In the genomic region with DNA sequence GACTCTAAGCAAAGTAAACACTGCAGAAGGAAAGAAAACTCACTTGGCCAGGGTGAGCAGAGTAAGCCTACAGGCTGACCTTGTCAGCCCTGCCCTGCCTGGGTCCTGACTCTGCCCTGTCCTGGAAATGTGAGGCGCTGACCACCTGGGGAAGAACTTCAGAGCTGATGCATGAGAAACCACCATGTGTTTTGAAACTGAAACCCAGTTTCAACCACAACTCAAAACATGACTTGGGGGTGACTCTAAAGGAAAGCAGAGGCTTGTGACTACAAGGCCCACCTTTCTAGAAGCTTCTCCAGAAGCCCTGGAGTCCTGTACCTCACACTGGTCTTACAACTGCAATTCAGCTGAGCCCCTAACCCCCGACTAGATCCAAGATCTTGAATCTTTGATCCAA, we compare ENCODE assay signal across 28 mouse cellular contexts. TPM values are rescaled to one million over a fixed set of nuclear protein-coding genes. Genes with fewer than 3 reads are reported as not detected.
DNase-seq lines count a peak whose midpoint lies in the region; ATAC-seq and TF ChIP-seq lines count a peak whose summit lies in the region.
"Had no signal": no experiment of that assay in that cellular context is flagged by ENCODE, and none has a peak within 500 bp of the region (broad histone marks: within the 10 kb centered on the region; RNA-seq: fewer than 3 reads in every experiment).

No protein-coding gene starts in this region.

- dilution Hi-C loops in CH12.LX (cut with MboI; ENCODE audit: extremely low pct_ligation_motif_present, extremely low pct_unique_long_range_greater_than_20kb, low sequenced_read_pairs), result no loop called here

- no peaks in the 10 kb centered on the region for H3K9me3 ChIP-seq in CH12.LX (replicated peaks; ENCODE audit: low read length)
- H3K9me3 ChIP-seq: embryonic facial prominence, embryonic 10.5 days; forebrain, embryonic 12.5 days; G1E; heart, embryonic 13.5 days; limb, embryonic 10.5 days; lung, embryonic 15.5 days; midbrain, embryonic 10.5 days had no signal

- TF ChIP-seq CTCF in spleen, adult 2 months (IDR thresholded peaks at IDR 0.05; ENCODE audit: extremely low read depth, insufficient read depth, insufficient read length, insufficient replicate concordance), result no peak
- TF ChIP-seq CTCF in CH12.LX (conservative IDR thresholded peaks at IDR 0.05 in 1 of 2, IDR thresholded peaks at IDR 0.05 in 1 of 2; ENCODE audit: low read depth in 2 of 2, low read length in 2 of 2), result no peak

- H3K9ac ChIP-seq in CH12.LX (ENCODE audit: insufficient read depth, low read depth), result no peak overlapping the region
- H3K9ac ChIP-seq: forebrain, embryonic 12.5 days; heart, embryonic 13.5 days; lung, embryonic 15.5 days had no signal

- no peak; the same call in 1 of the 2 replicates for TF ChIP-seq RAD21 in CH12.LX (IDR thresholded peaks at IDR 0.05; ENCODE audit: low read depth, low read length)

- no peak for ATAC-seq in CD4-positive, CD25-positive, alpha-beta regulatory T cell, adult 4 months
- ATAC-seq: hindbrain, embryonic 16.5 days had no signal

- in situ Hi-C loops in CH12.LX (cut with MboI; ENCODE audit: low pct_ligation_motif_present, low pct_unique_long_range_greater_than_20kb, low sequenced_read_pairs), result loop anchor here (10.0 kb wide), 1 partner anchor 52 kb away; the partner anchor contains the start of gene Tfip11

- TF ChIP-seq EP300 in CH12.LX (IDR thresholded peaks at IDR 0.05; ENCODE audit: low read length), result peak; percentile 98

- H3K27me3 ChIP-seq in spleen, adult 2 months (ENCODE audit: control insufficient read depth, insufficient read depth, low read length), result no peaks in the 10 kb centered on the region
- peaks cover 26% of the 10 kb centered on the region for H3K27me3 ChIP-seq in CH12.LX (replicated peaks)

- no peaks in the 10 kb centered on the region for H3K36me3 ChIP-seq in spleen, adult 2 months (ENCODE audit: control insufficient read depth, insufficient read depth, low read length)
- H3K36me3 ChIP-seq in CH12.LX (replicated peaks in 1 of 2; ENCODE audit: control insufficient read depth in 1 of 2, insufficient read depth in 1 of 2, low read length in 1 of 2), result no peaks in the 10 kb centered on the region
- H3K36me3 ChIP-seq: embryonic facial prominence, embryonic 10.5 days; forebrain, embryonic 12.5 days; heart, embryonic 13.5 days; limb, embryonic 10.5 days; lung, embryonic 15.5 days; midbrain, embryonic 10.5 days had no signal

- peak overlapping the region; percentile 8; the same call in 1 of the 2 replicates for H3K4me2 ChIP-seq in CH12.LX (ENCODE audit: insufficient read depth, low read depth, poor library complexity, severe bottlenecking)
- H3K4me2 ChIP-seq: forebrain, embryonic 12.5 days; heart, embryonic 13.5 days; lung, embryonic 15.5 days had no signal

- no peak overlapping the region for H3K4me3 ChIP-seq in spleen, adult 2 months (ENCODE audit: extremely low read depth, insufficient read depth, insufficient read length)
- H3K4me3 ChIP-seq in CH12.LX (replicated peaks in 1 of 3; ENCODE audit: low read depth in 2 of 3, low read length in 2 of 3, poor library complexity in 1 of 3), result no peak overlapping the region
- H3K4me3 ChIP-seq: embryonic facial prominence, embryonic 10.5 days; forebrain, embryonic 12.5 days; heart, embryonic 13.5 days; left cerebral cortex, adult 2 months; limb, embryonic 10.5 days; lung, embryonic 15.5 days; midbrain, embryonic 10.5 days had no signal

- 0 out of 2 replicates have a peak, but pooled peaks cover 2% of the 10 kb centered on the region for H3K79me2 ChIP-seq in CH12.LX (replicated peaks; ENCODE audit: control insufficient read depth, extremely low read depth, insufficient read depth, poor library complexity, severe bottlenecking)

- H3K27ac ChIP-seq in spleen, adult 2 months (ENCODE audit: insufficient read depth, low read length), result peak overlapping the region; percentile 94
- peak overlapping the region; percentile 78 for H3K27ac ChIP-seq in CH12.LX (ENCODE audit: insufficient read depth, low read depth)
- H3K27ac ChIP-seq: embryonic facial prominence, embryonic 10.5 days; forebrain, embryonic 12.5 days; heart, embryonic 13.5 days; left cerebral cortex, adult 2 months; limb, embryonic 10.5 days; lung, embryonic 15.5 days; macrophage; midbrain, embryonic 10.5 days had no signal

- no peak for TF ChIP-seq POLR2A in spleen, adult 2 months (IDR thresholded peaks at IDR 0.05; ENCODE audit: low read depth, low read length)
- no peak for TF ChIP-seq POLR2A in CH12.LX (IDR thresholded peaks at IDR 0.05; ENCODE audit: low read depth, low read length)

- 29% methylated on average over 2 of the region's 2 CpGs for WGBS in spleen, adult 2 months

- H3K4me1 ChIP-seq in spleen, adult 2 months (ENCODE audit: control insufficient read depth, insufficient read depth, insufficient read length), result peaks cover 48% of the 10 kb centered on the region
- peaks cover 30 to 85% of the 10 kb centered on the region in 2 experiments for H3K4me1 ChIP-seq in CH12.LX (ENCODE audit: control insufficient read depth in 1 of 2, insufficient read depth in 2 of 2)

- peak; percentile 68 for DNase-seq in CD4-positive, CD25-positive, alpha-beta regulatory T cell, adult 2 months (ENCODE audit: low read depth, low spot score)
- DNase-seq in spleen, adult 2 months (ENCODE audit: low read depth in 1 of 2, low spot score in 2 of 2), result peak in 1 of 2 experiments; percentile 66
- DNase-seq in spleen, adult 12 weeks (ENCODE audit: low spot score), result no peak
- peak; percentile 78 for DNase-seq in CH12.LX (ENCODE audit: extremely low read depth)
- DNase-seq in natural killer cell, adult 2 months (ENCODE audit: low spot score in 2 of 2), result peak; percentile 64 to 75
- DNase-seq in urinary bladder, postnatal 25 days (ENCODE audit: low spot score), result no peak
- DNase-seq in cerebellum, adult 8-10 months, result no peak
- DNase-seq: adrenal gland, postnatal 14 days; cerebellum, adult 2 months; gastrocnemius, postnatal 10 days; heart, adult 18-20 months; heart, postnatal 4 days; kidney, adult 18-20 months; kidney, postnatal 25 days had no signal

TF ChIP-seq in CH12.LX, 34 proteins besides CTCF, POLR2A, EP300 and RAD21 (continues in another document):
- TF ChIP-seq ELF1 (IDR thresholded peaks at IDR 0.05; ENCODE audit: low read depth, low read length) (no peak), E2F4 (IDR thresholded peaks at IDR 0.05; ENCODE audit: insufficient replicate concordance, low read depth, low read length) (0 out of 2 replicates have a peak, but pooled peaks have one; percentile 28), TBP (conservative IDR thresholded peaks at IDR 0.05; ENCODE audit: low read depth, low read length) (no peak), MAX (IDR thresholded peaks at IDR 0.05; ENCODE audit: low read length) (peak; percentile 86), NELFE (IDR thresholded peaks at IDR 0.05; ENCODE audit: low read depth, low read length) (no peak), MXI1 (IDR thresholded peaks at IDR 0.05; ENCODE audit: low read depth, low read length) (peak; percentile 64; the same call in 1 of the 2 replicates), NRF1 (IDR thresholded peaks at IDR 0.05; ENCODE audit: low read depth, low read length) (no peak), ZC3H11A (IDR thresholded peaks at IDR 0.05; ENCODE audit: low read depth, low read length) (no peak), USF2 (conservative IDR thresholded peaks at IDR 0.05; ENCODE audit: low read depth, low read length) (no peak), POLR2AphosphoS2 (IDR thresholded peaks at IDR 0.05; ENCODE audit: low read depth, low read length) (no peak), HCFC1 (IDR thresholded peaks at IDR 0.05; ENCODE audit: low read depth, low read length) (peak; percentile 14; the same call in 1 of the 2 replicates), ZMIZ1 (IDR thresholded peaks at IDR 0.05; ENCODE audit: low read depth, low read length) (no peak), ZKSCAN1 (IDR thresholded peaks at IDR 0.05; ENCODE audit: borderline replicate concordance, low read depth, low read length) (no peak), SIN3A (IDR thresholded peaks at IDR 0.05; ENCODE audit: low read length) (peak; percentile 87), TCF12 (IDR thresholded peaks at IDR 0.05; ENCODE audit: low read depth, low read length) (peak; percentile 98), JUN (IDR thresholded peaks at IDR 0.05; ENCODE audit: insufficient read depth, low read depth, low read length) (peak; percentile 67; the same call in 1 of the 2 replicates), SMC3 (IDR thresholded peaks at IDR 0.05; ENCODE audit: low read depth, low read length) (peak; percentile 16; the same call in 1 of the 2 replicates), CHD1 (IDR thresholded peaks at IDR 0.05; ENCODE audit: low read depth, low read length) (no peak), UBTF (IDR thresholded peaks at IDR 0.05; ENCODE audit: low read depth, low read length) (no peak), MYC (IDR thresholded peaks at IDR 0.05; ENCODE audit: low read depth, low read length) (peak; percentile 87; the same call in 1 of the 2 replicates), GABPA (IDR thresholded peaks at IDR 0.05; ENCODE audit: insufficient replicate concordance, low read depth, low read length) (no peak)

RNA-seq across cellular contexts. Expression of gene Tpst2, which starts 3.6 kb away (rescaled TPM):
- 10 to 100 TPM; 58.0 to 61.9 TPM for polyA plus RNA-seq in CD4-positive, CD25-positive, alpha-beta regulatory T cell, adult 4 months (2017; shearing (Covaris generic))
- polyA plus RNA-seq in spleen, adult 2 months (2012; rRNA removed), result 102 and 108 TPM in 2 replicates
- total RNA-seq in CH12.LX (2012; rRNA removed) (20.6 and 20.7 TPM in 2 replicates), CH12.LX (2014; rRNA removed) (12.6 and 13.3 TPM in 2 replicates)
- 10.8 and 15.6 TPM in 2 replicates for polyA plus RNA-seq in CH12.LX (2012; ENCODE audit: insufficient read length, low read depth)

RNA-seq across cellular contexts. Expression of gene Crybb1, which starts 17.3 kb away (rescaled TPM):
- polyA plus RNA-seq in CD4-positive, CD25-positive, alpha-beta regulatory T cell, adult 4 months (2017; shearing (Covaris generic)), result not detected
- polyA plus RNA-seq in spleen, adult 2 months (2012; rRNA removed), result 0.25 and 0.46 TPM in 2 replicates
- total RNA-seq in CH12.LX (2012; rRNA removed) (not detected in 2 replicates), CH12.LX (2014; rRNA removed) (not detected in 2 replicates)
- polyA plus RNA-seq in CH12.LX (2012; ENCODE audit: insufficient read length, low read depth), result not detected in 2 replicates
- total RNA-seq: common myeloid progenitor, adult 5-6 weeks; G1E; heart, postnatal 4 days; liver, adult 2 months; monocyte, adult 5-6 weeks had no signal
- polyA plus RNA-seq: G1E; limb, embryonic 10.5 days; liver, adult 2 months; macrophage had no signal

RNA-seq across cellular contexts. Expression of gene Cryba4, which starts 20.6 kb away (rescaled TPM):
- polyA plus RNA-seq in CD4-positive, CD25-positive, alpha-beta regulatory T cell, adult 4 months (2017; shearing (Covaris generic)), result 1 to 10 TPM in 1 of 2 experiments, not detected in 1; 1.3 TPM
- polyA plus RNA-seq in spleen, adult 2 months (2012; rRNA removed), result 1.5 and 2.6 TPM in 2 replicates
- total RNA-seq in CH12.LX (2012; rRNA removed) (0.25 TPM in 1 of 2 replicates, not detected in the other), CH12.LX (2014; rRNA removed) (not detected in 2 replicates)
- not detected in 2 replicates for polyA plus RNA-seq in CH12.LX (2012; ENCODE audit: insufficient read length, low read depth)
- total RNA-seq: common myeloid progenitor, adult 5-6 weeks had no signal

RNA-seq across cellular contexts. Expression of gene Tfip11, which starts 53.2 kb away (rescaled TPM):
- polyA plus RNA-seq in CD4-positive, CD25-positive, alpha-beta regulatory T cell, adult 4 months (2017; shearing (Covaris generic)), result 10 to 100 TPM; 17.0 to 37.0 TPM
- 29.8 and 36.5 TPM in 2 replicates for polyA plus RNA-seq in spleen, adult 2 months (2012; rRNA removed)
- total RNA-seq in CH12.LX (2012; rRNA removed), result 23.8 and 29.0 TPM in 2 replicates
- total RNA-seq in CH12.LX (2014; rRNA removed), result 6.6 and 8.8 TPM in 2 replicates
- polyA plus RNA-seq in CH12.LX (2012; ENCODE audit: insufficient read length, low read depth), result 28.6 and 31.7 TPM in 2 replicates

Comparison
In these comparisons a context has a peak if more than half of its experiments do, and no peak if none do; other contexts are left out.
1. DNase-seq: peak in CD4-positive, CD25-positive, alpha-beta regulatory T cell, adult 2 months (single experiment), CH12.LX (single experiment) and natural killer cell, adult 2 months (2 of 2); none in spleen, adult 12 weeks (single experiment), urinary bladder, postnatal 25 days (single experiment) and cerebellum, adult 8-10 months (single experiment).